24 mouse cellular contexts compared by ENCODE assay signal in the genomic region with DNA sequence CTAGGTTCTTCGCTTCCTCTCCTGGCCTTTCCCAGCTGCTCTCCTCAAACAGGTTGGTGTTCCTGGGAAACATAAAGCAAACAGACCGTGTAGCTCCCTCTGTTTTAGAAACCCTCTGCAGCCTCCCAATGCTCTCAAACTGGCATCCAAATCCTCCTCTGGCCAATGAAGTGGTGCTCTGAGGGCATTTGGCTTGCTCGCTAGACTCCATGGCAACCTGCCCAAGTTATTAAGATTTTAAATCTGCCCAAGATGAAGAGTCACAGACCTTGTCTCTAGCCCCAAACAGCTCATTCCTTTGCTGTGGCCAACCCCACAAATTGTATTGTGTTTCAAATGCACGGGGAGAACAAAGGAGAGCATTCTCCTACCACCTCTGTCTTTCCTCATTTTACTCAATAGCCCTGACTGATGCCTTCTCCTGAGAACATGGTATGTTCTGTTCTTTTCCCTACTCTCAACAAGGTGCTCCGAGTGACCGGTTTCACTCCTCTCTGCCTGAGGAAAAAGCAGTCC. TPM values are rescaled to one million over a fixed set of nuclear protein-coding genes. Genes with fewer than 3 reads are reported as not detected.
DNase-seq lines count a peak whose midpoint lies in the region; ATAC-seq and TF ChIP-seq lines count a peak whose summit lies in the region.
"Had no signal": no experiment of that assay in that cellular context is flagged by ENCODE, and none has a peak within 500 bp of the region (broad histone marks: within the 10 kb centered on the region; RNA-seq: fewer than 3 reads in every experiment).

No protein-coding gene starts in this region.

- no peaks in the 10 kb centered on the region for H3K9me3 ChIP-seq in kidney, postnatal 0 days (replicated peaks; ENCODE audit: low read length)
- H3K9me3 ChIP-seq: embryonic facial prominence, embryonic 15.5 days; forebrain, embryonic 10.5 days; heart, embryonic 10.5 days; hindbrain, embryonic 12.5 days; intestine, embryonic 15.5 days had no signal

- DNase-seq in cerebellum, postnatal 10 days, result peak; percentile 67 to 73
- DNase-seq in cerebellum, adult 18-20 months, result no peak
- DNase-seq in kidney, postnatal 0 days (ENCODE audit: low spot score), result no peak
- no peak for DNase-seq in kidney, postnatal 4 days
- DNase-seq in ES-CJ7 (ENCODE audit: low read depth, low spot score), result peak; percentile 38
- peak; percentile 55 for DNase-seq in R1 (ENCODE audit: low read depth, low spot score)
- DNase-seq in lung, adult 18-20 months, result no peak
- DNase-seq: adrenal gland, adult 2 months; adrenal gland, postnatal 36 days; embryo, embryonic 11 days; gastrocnemius, postnatal 10 days; heart, adult 18-20 months; heart, postnatal 10 days; heart, postnatal 4 days; kidney, adult 18-20 months had no signal

- no peaks in the 10 kb centered on the region for H3K36me3 ChIP-seq in kidney, postnatal 0 days (ENCODE audit: insufficient read depth, low read length)
- H3K36me3 ChIP-seq: embryonic facial prominence, embryonic 15.5 days; forebrain, embryonic 10.5 days; heart, embryonic 10.5 days; hindbrain, embryonic 12.5 days; intestine, embryonic 15.5 days had no signal

- no peaks in the 10 kb centered on the region for H3K27me3 ChIP-seq in kidney, postnatal 0 days (ENCODE audit: insufficient read depth, low read length)
- H3K27me3 ChIP-seq: CH12.LX; embryonic facial prominence, embryonic 15.5 days; hindbrain, embryonic 12.5 days; intestine, embryonic 15.5 days had no signal

- H3K27ac ChIP-seq in kidney, postnatal 0 days, result 0 out of 2 replicates have a peak overlapping the region, but pooled peaks have one; percentile 0
- H3K27ac ChIP-seq: embryonic facial prominence, embryonic 15.5 days; forebrain, embryonic 10.5 days; heart, embryonic 10.5 days; hindbrain, embryonic 12.5 days; intestine, embryonic 15.5 days had no signal

- H3K4me3 ChIP-seq in kidney, postnatal 0 days (replicated peaks; ENCODE audit: low read depth, low read length), result no peak overlapping the region
- H3K4me3 ChIP-seq: embryonic facial prominence, embryonic 15.5 days; erythroblast, embryonic 14.5 days; forebrain, embryonic 10.5 days; heart, embryonic 10.5 days; hindbrain, embryonic 12.5 days; intestine, embryonic 15.5 days had no signal

- 74% methylated on average over 6 of the region's 6 CpGs for WGBS in kidney, postnatal 0 days

- H3K4me1 ChIP-seq in kidney, postnatal 0 days (replicated peaks; ENCODE audit: insufficient read depth, low read length), result 0 out of 2 replicates have a peak, but pooled peaks cover 3% of the 10 kb centered on the region

- no peak for TF ChIP-seq CTCF in kidney, postnatal 0 days (IDR thresholded peaks at IDR 0.05; ENCODE audit: low read depth)

- no peak overlapping the region for H3K4me2 ChIP-seq in kidney, postnatal 0 days (ENCODE audit: low read length)
- H3K4me2 ChIP-seq: embryonic facial prominence, embryonic 15.5 days; hindbrain, embryonic 12.5 days; intestine, embryonic 15.5 days had no signal

- ATAC-seq in kidney, postnatal 0 days (replicated peaks; ENCODE audit: low FRiP score, low read depth), result no peak
- ATAC-seq: activated CD4-positive, CD25-positive, alpha-beta regulatory T cell, adult 4 months; forebrain, embryonic 16.5 days; intestine, embryonic 15.5 days had no signal

- no peak overlapping the region for H3K9ac ChIP-seq in kidney, postnatal 0 days (ENCODE audit: low read depth, low read length)
- H3K9ac ChIP-seq: embryonic facial prominence, embryonic 15.5 days; hindbrain, embryonic 12.5 days; intestine, embryonic 15.5 days had no signal

RNA-seq across cellular contexts. Expression of a gene that starts 8.5 kb away (rescaled TPM):
- 2.3 and 2.7 TPM in 2 replicates for polyA plus RNA-seq in kidney, postnatal 0 days (2015; fragmentation: Nextera tagmentation; extraction: Ambion mirVana)
- polyA plus RNA-seq: erythroblast, embryonic 14.5 days; forebrain, embryonic 10.5 days; forebrain, embryonic 16.5 days had no signal

RNA-seq across cellular contexts. Expression of a gene that starts 31.6 kb away (rescaled TPM):
- polyA plus RNA-seq in kidney, postnatal 0 days (2015; fragmentation: Nextera tagmentation; extraction: Ambion mirVana), result 483 and 497 TPM in 2 replicates

Comparison
In these comparisons a context has a peak if more than half of its experiments do, and no peak if none do; other contexts are left out.
1. DNase-seq: peak in cerebellum, postnatal 10 days (2 of 2), ES-CJ7 (single experiment) and R1 (single experiment); none in cerebellum, adult 18-20 months (0 of 2), kidney, postnatal 0 days (single experiment), kidney, postnatal 4 days (0 of 2) and lung, adult 18-20 months (0 of 2).